Mouse (Mus musculus) limb, embryonic 14.5 days (tissue): ENCODE measurements around the gene Ppie. TPM values are rescaled to one million over a fixed set of nuclear protein-coding genes. Genes with fewer than 3 reads are reported as not detected.

Experiments used
- ATAC-seq: fragments of 200-750 bp; cut with Nextera tagmentation; 2 replicates; pipeline ENCODE4 v1.8.0; 2017; ENCODE audit warnings: low read depth, moderate number of reproducible peaks, moderate TSS enrichment; ENCODE audit not compliant: low FRiP score
- DNase-seq: peaks from one replicate; pipeline ENCODE4 v3.0.0-alpha.2; 2015; ENCODE audit warnings: low spot score
- H3K27ac ChIP-seq: fragments of 300-500 bp; sonication (generic); replicated peaks from 2 replicates; pipeline ENCODE4 v1.5.1; 2014; ENCODE audit warnings: low read depth, mild to moderate bottlenecking, low read length, moderate library complexity, mixed read lengths
- H3K27me3 ChIP-seq: fragments of 300-500 bp; sonication (generic); 2 replicates; pipeline ENCODE4 v1.6.1; 2014; ENCODE audit warnings: low read length, mixed read lengths; ENCODE audit not compliant: control insufficient read depth, insufficient read depth
- H3K36me3 ChIP-seq: fragments of 300-500 bp; sonication (generic); 2 replicates; pipeline ENCODE4 v1.6.1; 2014; ENCODE audit warnings: mild to moderate bottlenecking, low read length, moderate library complexity, mixed read lengths; ENCODE audit not compliant: control insufficient read depth, insufficient read depth
- H3K4me1 ChIP-seq: fragments of 300-500 bp; sonication (generic); 2 replicates; pipeline ENCODE4 v1.6.1; 2014; ENCODE audit warnings: antibody characterized with exemption, low read length, mixed read lengths; ENCODE audit not compliant: control insufficient read depth, insufficient read depth
- H3K4me2 ChIP-seq: fragments of 300-500 bp; sonication (generic); replicated peaks from 2 replicates; pipeline ENCODE4 v1.6.1; 2014; ENCODE audit warnings: low read depth, mild to moderate bottlenecking, low read length, moderate library complexity; ENCODE audit not compliant: severe bottlenecking
- H3K4me3 ChIP-seq: fragments of 300-500 bp; sonication (generic); replicated peaks from 2 replicates; pipeline ENCODE4 v1.5.1; 2014; ENCODE audit warnings: low read length
- H3K9ac ChIP-seq: fragments of 300-500 bp; sonication (generic); 2 replicates; pipeline ENCODE4 v1.6.1; 2014; ENCODE audit warnings: mild to moderate bottlenecking, low read depth, low read length, moderate library complexity; ENCODE audit not compliant: severe bottlenecking
- H3K9me3 ChIP-seq: fragments of 300-500 bp; sonication (generic); 2 replicates; pipeline ENCODE4 v1.6.1; 2016; ENCODE audit warnings: low read length; ENCODE audit not compliant: control insufficient read depth
- POLR2A ChIP-seq: fragments of 200-500 bp; IDR thresholded peaks from 2 replicates; pipeline ENCODE4 v1.8.0; 2012; ENCODE audit warnings: inconsistent platforms, mild to moderate bottlenecking, moderate library complexity, borderline replicate concordance; ENCODE audit not compliant: insufficient read depth, insufficient read length; ENCODE audit errors: extremely low read depth
- WGBS: fragments of 180-500 bp; shearing (Covaris S2); extraction: QIAGEN DNeasy Blood & Tissue Kit; methylation state at CpG from one replicate; pipeline ENCODE4 v1.1.7; 2014; 5-methylcytosine and 5-hydroxymethylcytosine counted together
- polyA plus RNA-seq, 2 experiments: library from polyadenylated mRNA; depleted of rRNA in 1 of 2; stranded (reverse) in 1 of 2; unstranded in 1 of 2; fragments of >200 nt; fragmentation: Nextera tagmentation in 1 of 2; extraction: Ambion mirVana in 1 of 2; gene quantifications; 2 replicates each; pipeline versions ENCODE4 v1.2.1 to v1.2.3; 2012 to 2014

Gene Ppie
- polyA plus RNA-seq, 2 experiments, result 57.6 to 96.4 TPM

DNA sequence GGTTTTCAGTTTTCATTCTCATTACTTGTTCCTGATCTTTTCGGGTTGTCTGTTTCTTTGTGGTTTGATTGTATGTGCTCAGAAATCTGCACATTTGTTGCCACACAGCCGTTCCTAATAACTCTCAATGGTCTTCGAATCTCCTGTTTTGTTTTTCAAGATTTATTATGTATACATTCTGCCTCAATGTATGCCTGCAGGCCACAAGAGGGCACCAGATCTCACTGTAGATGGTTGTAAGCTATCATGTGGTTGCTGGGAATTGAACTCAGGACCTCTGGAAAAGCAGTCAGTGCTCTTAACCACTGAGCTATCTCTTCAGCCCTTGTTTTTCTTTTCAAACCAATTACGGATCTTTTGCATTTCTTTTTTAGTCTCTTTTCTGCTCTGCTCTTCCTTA lies 53.4 kb downstream of the Ppie start:
- WGBS, result 89% methylated on average over 4 of the region's 4 CpGs
- no peak overlapping the region for H3K4me2 ChIP-seq
- no peak overlapping the region for H3K9ac ChIP-seq
- no peaks in the 10 kb centered on the region for H3K9me3 ChIP-seq
- DNase-seq (no peak), ATAC-seq (no peak)
- H3K4me3 ChIP-seq, result no peak overlapping the region
- H3K4me1 ChIP-seq, result no peaks in the 10 kb centered on the region
- no peaks in the 10 kb centered on the region for H3K36me3 ChIP-seq
- no peaks in the 10 kb centered on the region for H3K27me3 ChIP-seq
- no peak overlapping the region for H3K27ac ChIP-seq
- no peak for TF ChIP-seq POLR2A

DNA sequence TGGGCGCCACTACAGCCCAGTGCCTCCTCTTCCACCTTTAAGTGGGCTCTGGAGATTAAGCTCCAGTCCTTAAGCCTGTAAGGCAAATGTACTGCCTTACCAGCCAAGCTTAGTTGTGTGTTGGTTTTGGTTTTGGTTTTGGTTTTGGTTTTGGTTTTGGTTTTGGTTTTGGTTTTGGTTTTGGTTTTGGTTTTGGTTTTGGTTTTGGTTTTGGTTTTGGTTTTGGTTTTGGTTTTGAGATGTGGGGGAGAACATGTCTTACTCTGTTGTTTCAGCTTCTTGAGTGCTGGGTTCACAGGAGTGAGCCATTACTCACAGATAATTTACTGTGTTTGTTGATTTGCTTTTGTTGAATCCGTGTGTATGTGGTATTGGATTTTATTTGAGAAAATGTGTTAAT lies 54.5 kb downstream of the Ppie start:
- ATAC-seq (no peak), DNase-seq (no peak)
- no peaks in the 10 kb centered on the region for H3K36me3 ChIP-seq
- H3K27me3 ChIP-seq, result no peaks in the 10 kb centered on the region
- H3K4me3 ChIP-seq, result no peak overlapping the region
- no peaks in the 10 kb centered on the region for H3K4me1 ChIP-seq
- no peaks in the 10 kb centered on the region for H3K9me3 ChIP-seq
- WGBS, result 73% methylated on average over 2 of the region's 2 CpGs
- no peak for TF ChIP-seq POLR2A
- H3K27ac ChIP-seq, result no peak overlapping the region
- no peak overlapping the region for H3K9ac ChIP-seq
- H3K4me2 ChIP-seq, result no peak overlapping the region

DNA sequence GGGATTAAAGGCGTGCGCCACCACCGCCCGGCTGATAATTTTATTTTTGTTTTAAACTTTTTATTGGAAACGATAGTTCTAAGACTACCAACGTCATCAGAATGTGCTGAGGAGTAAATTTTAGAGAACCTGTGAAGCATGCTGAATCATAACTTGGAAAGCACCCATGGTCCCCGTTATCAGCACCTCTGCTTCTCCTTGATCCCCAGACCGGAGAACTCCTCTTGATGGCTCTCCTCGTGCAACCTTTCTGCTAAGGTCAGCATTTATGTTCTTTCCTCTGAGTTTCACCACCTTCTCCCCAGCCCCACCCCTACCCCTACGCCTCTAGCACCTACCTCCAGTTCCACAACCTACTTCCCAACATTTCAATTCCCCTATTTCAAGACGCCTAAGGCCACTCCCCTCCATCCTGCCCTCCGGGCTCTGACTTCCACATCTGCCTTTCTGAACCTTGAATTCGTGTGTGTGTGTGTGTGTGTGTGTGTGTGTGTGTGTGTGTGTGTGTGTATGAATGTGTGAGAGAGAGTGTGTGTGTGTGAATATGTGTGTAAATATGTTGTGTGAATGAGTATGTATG lies 56.3 kb downstream of the Ppie start:
- Histone ChIP-seq H3K4me3 (no peak overlapping the region), H3K4me1 (no peaks in the 10 kb centered on the region), H3K9me3 (no peaks in the 10 kb centered on the region), H3K27ac (no peak overlapping the region), H3K4me2 (no peak overlapping the region), H3K27me3 (no peaks in the 10 kb centered on the region), H3K9ac (no peak overlapping the region), H3K36me3 (no peaks in the 10 kb centered on the region)
- no peak for TF ChIP-seq POLR2A
- DNase-seq (no peak), ATAC-seq (no peak)
- 65% methylated on average over 13 of the region's 13 CpGs for WGBS

GRCm38 (mm10) chr4:123082283-123083163 lies 57.2 kb downstream of the Ppie start:
- DNase-seq, result peak; percentile 40
- Histone ChIP-seq H3K9me3 (no peaks in the 10 kb centered on the region), H3K27ac (no peak overlapping the region), H3K4me1 (no peaks in the 10 kb centered on the region), H3K36me3 (no peaks in the 10 kb centered on the region), H3K4me3 (no peak overlapping the region), H3K27me3 (no peaks in the 10 kb centered on the region), H3K4me2 (no peak overlapping the region), H3K9ac (no peak overlapping the region)
- WGBS, result 73% methylated on average over 20 of the region's 20 CpGs
- peak; percentile 53; the same call in 1 of the 2 replicates for ATAC-seq
- no peak for TF ChIP-seq POLR2A

DNA sequence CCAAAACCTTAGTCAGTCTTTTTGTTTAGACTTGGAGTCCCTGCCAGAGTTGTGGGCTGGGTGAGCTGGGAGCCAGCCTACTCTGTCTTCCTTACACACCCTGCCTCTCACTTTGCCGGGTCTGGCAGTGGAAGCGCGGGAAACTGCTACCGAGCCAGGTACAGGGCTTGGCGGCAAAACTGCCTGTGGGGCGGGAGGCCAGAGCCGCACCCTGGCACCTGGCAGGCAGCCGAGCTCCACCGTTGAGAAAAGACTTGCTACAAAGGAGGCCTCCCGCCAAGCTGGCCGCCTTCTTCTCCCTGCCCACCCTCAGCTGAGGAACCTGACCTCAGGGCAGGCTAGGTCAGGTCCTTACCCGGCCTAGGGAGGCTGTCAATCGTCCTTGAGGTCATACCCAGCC lies 59.0 kb downstream of the Ppie start:
- Histone ChIP-seq H3K4me3 (no peak overlapping the region), H3K4me2 (no peak overlapping the region), H3K36me3 (no peaks in the 10 kb centered on the region), H3K4me1 (no peaks in the 10 kb centered on the region), H3K27ac (no peak overlapping the region), H3K27me3 (no peaks in the 10 kb centered on the region), H3K9me3 (no peaks in the 10 kb centered on the region), H3K9ac (no peak overlapping the region)
- 43% methylated on average over 13 of the region's 13 CpGs for WGBS
- ATAC-seq (no peak), DNase-seq (no peak)
- TF ChIP-seq POLR2A, result no peak
